Mouse (Mus musculus) midbrain, embryonic 10.5 days (tissue): ENCODE data around the gene Naa60. TPM values are rescaled to one million over a fixed set of nuclear protein-coding genes. Genes with fewer than 3 reads are reported as not detected.

Experiments used
- DNase-seq: peaks from one replicate; pipeline ENCODE4 v3.0.0-alpha.2; 2017; ENCODE audit warnings: low spot score
- H3K27ac ChIP-seq: fragments of 300-500 bp; sonication (generic); replicated peaks from 2 replicates; pipeline ENCODE4 v1.5.1; 2016; ENCODE audit warnings: mild to moderate bottlenecking
- H3K27me3 ChIP-seq: fragments of 300-500 bp; sonication (generic); 2 replicates; pipeline ENCODE4 v1.6.1; 2016; ENCODE audit warnings: low read depth, mild to moderate bottlenecking; ENCODE audit not compliant: poor library complexity, severe bottlenecking
- H3K36me3 ChIP-seq: fragments of 300-500 bp; sonication (generic); 2 replicates; pipeline ENCODE4 v1.6.1; 2016; ENCODE audit warnings: mild to moderate bottlenecking, moderate library complexity
- H3K4me1 ChIP-seq: fragments of 300-500 bp; sonication (generic); 2 replicates; pipeline ENCODE4 v1.6.1; 2016
- H3K4me3 ChIP-seq: fragments of 300-500 bp; sonication (generic); 2 replicates; pipeline ENCODE4 v1.5.1; 2016; ENCODE audit warnings: mild to moderate bottlenecking, moderate library complexity
- H3K9me3 ChIP-seq: fragments of 300-500 bp; sonication (generic); replicated peaks from 2 replicates; pipeline ENCODE4 v1.6.1; 2016; ENCODE audit warnings: mild to moderate bottlenecking
- WGBS: fragments of 180-500 bp; shearing (Covaris S2); methylation state at CpG from one replicate; pipeline ENCODE4 v1.1.7; 2016; 5-methylcytosine and 5-hydroxymethylcytosine counted together
- microRNA-seq: library from miRNA; unstranded; fragments of <30 nt; microRNA quantifications from one replicate; pipeline ENCODE4, GENCODE M21; 2017
- polyA plus RNA-seq: library from polyadenylated mRNA; unstranded; fragments of >200 nt; fragmentation: Nextera tagmentation; extraction: Ambion mirVana; gene quantifications from 2 replicates; pipeline ENCODE4 v1.2.1, GENCODE M21; 2016

The Naa60 gene
- polyA plus RNA-seq, 1 experiment from 2014 or later = 60.7 TPM

DNA sequence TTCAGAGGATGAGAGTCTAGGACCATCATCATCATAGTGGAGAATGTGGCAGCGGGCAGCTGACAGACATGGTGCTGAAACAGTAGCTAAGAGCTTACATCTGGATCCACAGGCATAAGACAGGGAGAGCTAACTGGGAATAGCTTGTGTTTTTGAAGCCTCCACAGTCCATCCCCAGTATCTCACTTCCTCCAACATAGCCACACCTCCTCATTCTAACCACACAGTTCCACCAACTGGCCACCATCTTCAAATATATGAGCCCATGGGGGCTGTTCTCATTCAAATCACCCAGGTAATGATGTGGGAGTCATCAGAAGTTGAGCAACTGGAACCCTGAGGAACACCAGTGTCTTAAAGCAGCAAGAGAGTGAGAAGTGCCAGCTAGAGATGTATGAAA lies 79.0 kb downstream of the Naa60 start:
- Histone ChIP-seq H3K27me3 (no peaks in the 10 kb centered on the region), H3K36me3 (no peaks in the 10 kb centered on the region), H3K4me3 (no peak overlapping the region), H3K27ac (no peak overlapping the region), H3K9me3 (no peaks in the 10 kb centered on the region), H3K4me1 (no peaks in the 10 kb centered on the region)
- WGBS = 91% methylated on average over 1 of the region's 1 CpGs
- DNase-seq = no peak

Small RNA genes within 50 kb of the gene (microRNA-seq; reads per million reads assigned to microRNA genes)
- gene Gm23493 = not detected

Other genes starting within 250 kb of the Naa60 start
- not detected in 2 replicates for gene Mefv, start 154.3 kb upstream of the Naa60 start, polyA plus RNA-seq
- 49.1 and 54.7 TPM in 2 replicates for gene Zfp263, start 128.3 kb upstream of the Naa60 start, polyA plus RNA-seq
- not detected in 2 replicates for gene Olfr15, start 41.5 kb upstream of the Naa60 start, polyA plus RNA-seq
- 1.00 and 1.3 TPM in 2 replicates for gene Zfp174, start 25.1 kb upstream of the Naa60 start, polyA plus RNA-seq
- 7.0 and 10.8 TPM in 2 replicates for gene Zfp597, start 12.2 kb downstream of the Naa60 start, polyA plus RNA-seq
- 4.1 and 5.1 TPM in 2 replicates for gene Gm20695, start 12.3 kb downstream of the Naa60 start, polyA plus RNA-seq
- 5.0 and 8.5 TPM in 2 replicates for gene 1700037C18Rik, start 36.3 kb downstream of the Naa60 start, polyA plus RNA-seq
- gene Cluap1, start 36.4 kb downstream of the Naa60 start, polyA plus RNA-seq = 22.5 and 27.2 TPM in 2 replicates
- gene Nlrc3, start 104.3 kb downstream of the Naa60 start, polyA plus RNA-seq = 0.81 and 0.89 TPM in 2 replicates
- gene Slx4, start 131.4 kb downstream of the Naa60 start, polyA plus RNA-seq = 22.5 and 25.2 TPM in 2 replicates
- 5.3 and 6.5 TPM in 2 replicates for gene Dnase1, start 164.6 kb downstream of the Naa60 start, polyA plus RNA-seq
- 85.5 and 90.6 TPM in 2 replicates for gene Trap1, start 205.5 kb downstream of the Naa60 start, polyA plus RNA-seq